Mouse (Mus musculus): ENCODE measurements at regions not wholly inside any gene's neighbourhood (a gene's known extent, or its start where the extent isn't known, plus 50 kb on each side); places are given as distances from the start of the nearest gene placed in this dataset.

GRCm38 (mm10) chr6:50037614-50038013 is 72.4 kb upstream of the Mpp6 start:
- WGBS = 14% methylated on average over 4 of the region's 4 CpGs
- no peaks in the 10 kb centered on the region; the same call in 1 of the 2 replicates for H3K27me3 ChIP-seq (ENCODE audit: control insufficient read depth, insufficient read depth, low read depth, low read length)
- no peak overlapping the region for H3K9ac ChIP-seq (ENCODE audit: low read length)
- no peak overlapping the region for H3K4me3 ChIP-seq (ENCODE audit: low read length)
- H3K4me2 ChIP-seq (ENCODE audit: low read depth, low read length) = no peak overlapping the region
- 0 out of 2 replicates have a peak, but pooled peaks cover 4% of the 10 kb centered on the region for H3K4me1 ChIP-seq (replicated peaks; ENCODE audit: control insufficient read depth, insufficient read depth, low read length)
- no peaks in the 10 kb centered on the region for H3K36me3 ChIP-seq (ENCODE audit: control insufficient read depth, insufficient read depth, low read length)
- no peak for ATAC-seq (ENCODE audit: low read depth)
- no peak overlapping the region for H3K27ac ChIP-seq (ENCODE audit: low read length)
- H3K9me3 ChIP-seq (ENCODE audit: control insufficient read depth, low read length) = no peaks in the 10 kb centered on the region

GRCm38 (mm10) chr6:50038369-50038768 is 71.7 kb upstream of the Mpp6 start:
- no peak for ATAC-seq (ENCODE audit: low read depth)
- Histone ChIP-seq H3K4me2 (ENCODE audit: low read depth, low read length) (no peak overlapping the region), H3K4me1 (replicated peaks; ENCODE audit: control insufficient read depth, insufficient read depth, low read length) (0 out of 2 replicates have a peak, but pooled peaks cover 2% of the 10 kb centered on the region), H3K27me3 (ENCODE audit: control insufficient read depth, insufficient read depth, low read depth, low read length) (no peaks in the 10 kb centered on the region), H3K27ac (ENCODE audit: low read length) (no peak overlapping the region), H3K4me3 (ENCODE audit: low read length) (no peak overlapping the region), H3K9ac (ENCODE audit: low read length) (no peak overlapping the region), H3K9me3 (ENCODE audit: control insufficient read depth, low read length) (no peaks in the 10 kb centered on the region), H3K36me3 (ENCODE audit: control insufficient read depth, insufficient read depth, low read length) (no peaks in the 10 kb centered on the region)
- 32% methylated on average over 3 of the region's 3 CpGs for WGBS

- no peak overlapping the region for H3K9ac ChIP-seq (ENCODE audit: low read length)
- no peak for ATAC-seq (ENCODE audit: low read depth)
- H3K27me3 ChIP-seq (ENCODE audit: control insufficient read depth, insufficient read depth, low read depth, low read length) = no peaks in the 10 kb centered on the region
- no peak overlapping the region for H3K27ac ChIP-seq (ENCODE audit: low read length)
- H3K4me2 ChIP-seq (ENCODE audit: low read depth, low read length) = no peak overlapping the region
- WGBS = 79% methylated on average over 10 of the region's 10 CpGs
- no peaks in the 10 kb centered on the region for H3K36me3 ChIP-seq (ENCODE audit: control insufficient read depth, insufficient read depth, low read length)
- H3K4me1 ChIP-seq (replicated peaks; ENCODE audit: control insufficient read depth, insufficient read depth, low read length) = 0 out of 2 replicates have a peak, but pooled peaks cover 2% of the 10 kb centered on the region
- no peaks in the 10 kb centered on the region for H3K9me3 ChIP-seq (ENCODE audit: control insufficient read depth, low read length)
- no peak overlapping the region for H3K4me3 ChIP-seq (ENCODE audit: low read length)
Observed at GRCm38 (mm10) chr6:50041044-50041443, 69.0 kb upstream of the Mpp6 start.

- WGBS = 12% methylated on average over 3 of the region's 3 CpGs
- Histone ChIP-seq H3K4me3 (ENCODE audit: low read length) (no peak overlapping the region), H3K9me3 (ENCODE audit: control insufficient read depth, low read length) (no peaks in the 10 kb centered on the region), H3K36me3 (ENCODE audit: control insufficient read depth, insufficient read depth, low read length) (no peaks in the 10 kb centered on the region), H3K4me2 (ENCODE audit: low read depth, low read length) (no peak overlapping the region), H3K9ac (ENCODE audit: low read length) (no peak overlapping the region), H3K27ac (ENCODE audit: low read length) (no peak overlapping the region), H3K4me1 (replicated peaks; ENCODE audit: control insufficient read depth, insufficient read depth, low read length) (0 out of 2 replicates have a peak, but pooled peaks cover 2% of the 10 kb centered on the region), H3K27me3 (ENCODE audit: control insufficient read depth, insufficient read depth, low read depth, low read length) (no peaks in the 10 kb centered on the region)
- ATAC-seq (ENCODE audit: low read depth) = no peak
Observed at GRCm38 (mm10) chr6:50042127-50042526, 67.9 kb upstream of the Mpp6 start.

- no peak overlapping the region for H3K4me3 ChIP-seq (ENCODE audit: low read length)
- WGBS = 75% methylated on average over 1 of the region's 1 CpGs
- no peaks in the 10 kb centered on the region for H3K27me3 ChIP-seq (ENCODE audit: control insufficient read depth, insufficient read depth, low read depth, low read length)
- no peak overlapping the region for H3K27ac ChIP-seq (ENCODE audit: low read length)
- no peaks in the 10 kb centered on the region for H3K4me1 ChIP-seq (replicated peaks; ENCODE audit: control insufficient read depth, insufficient read depth, low read length)
- no peak overlapping the region for H3K4me2 ChIP-seq (ENCODE audit: low read depth, low read length)
- H3K9ac ChIP-seq (ENCODE audit: low read length) = no peak overlapping the region
- H3K9me3 ChIP-seq (ENCODE audit: control insufficient read depth, low read length) = no peaks in the 10 kb centered on the region
- no peak for ATAC-seq (ENCODE audit: low read depth)
- H3K36me3 ChIP-seq (ENCODE audit: control insufficient read depth, insufficient read depth, low read length) = no peaks in the 10 kb centered on the region
Observed at GRCm38 (mm10) chr6:50044165-50044564, 65.9 kb upstream of the Mpp6 start.

GRCm38 (mm10) chr6:50046721-50047120 is 63.3 kb upstream of the Mpp6 start:
- H3K9ac ChIP-seq (ENCODE audit: low read length) = no peak overlapping the region
- no peak for ATAC-seq (ENCODE audit: low read depth)
- H3K27ac ChIP-seq (ENCODE audit: low read length) = no peak overlapping the region
- 43% methylated on average over 5 of the region's 5 CpGs for WGBS
- H3K9me3 ChIP-seq (ENCODE audit: control insufficient read depth, low read length) = no peaks in the 10 kb centered on the region
- H3K4me2 ChIP-seq (ENCODE audit: low read depth, low read length) = no peak overlapping the region
- no peaks in the 10 kb centered on the region for H3K36me3 ChIP-seq (ENCODE audit: control insufficient read depth, insufficient read depth, low read length)
- H3K4me3 ChIP-seq (ENCODE audit: low read length) = no peak overlapping the region
- H3K27me3 ChIP-seq (ENCODE audit: control insufficient read depth, insufficient read depth, low read depth, low read length) = no peaks in the 10 kb centered on the region
- no peaks in the 10 kb centered on the region for H3K4me1 ChIP-seq (replicated peaks; ENCODE audit: control insufficient read depth, insufficient read depth, low read length)

GRCm38 (mm10) chr6:50052416-50052815 is 57.6 kb upstream of the Mpp6 start:
- no peak overlapping the region for H3K4me2 ChIP-seq (ENCODE audit: low read depth, low read length)
- no peak overlapping the region for H3K27ac ChIP-seq (ENCODE audit: low read length)
- WGBS = 72% methylated on average over 2 of the region's 2 CpGs
- H3K27me3 ChIP-seq (ENCODE audit: control insufficient read depth, insufficient read depth, low read depth, low read length) = no peaks in the 10 kb centered on the region
- ATAC-seq (ENCODE audit: low read depth) = no peak
- no peaks in the 10 kb centered on the region for H3K9me3 ChIP-seq (ENCODE audit: control insufficient read depth, low read length)
- no peak overlapping the region for H3K9ac ChIP-seq (ENCODE audit: low read length)
- no peaks in the 10 kb centered on the region for H3K4me1 ChIP-seq (replicated peaks; ENCODE audit: control insufficient read depth, insufficient read depth, low read length)
- no peaks in the 10 kb centered on the region for H3K36me3 ChIP-seq (ENCODE audit: control insufficient read depth, insufficient read depth, low read length)
- no peak overlapping the region for H3K4me3 ChIP-seq (ENCODE audit: low read length)

- ATAC-seq (ENCODE audit: low read depth) = no peak
- Histone ChIP-seq H3K9ac (ENCODE audit: low read length) (no peak overlapping the region), H3K27ac (ENCODE audit: low read length) (no peak overlapping the region), H3K36me3 (ENCODE audit: control insufficient read depth, insufficient read depth, low read length) (no peaks in the 10 kb centered on the region), H3K4me3 (ENCODE audit: low read length) (no peak overlapping the region), H3K4me1 (replicated peaks; ENCODE audit: control insufficient read depth, insufficient read depth, low read length) (no peaks in the 10 kb centered on the region), H3K9me3 (ENCODE audit: control insufficient read depth, low read length) (no peaks in the 10 kb centered on the region), H3K27me3 (ENCODE audit: control insufficient read depth, insufficient read depth, low read depth, low read length) (no peaks in the 10 kb centered on the region), H3K4me2 (ENCODE audit: low read depth, low read length) (no peak overlapping the region)
- WGBS = 43% methylated on average over 2 of the region's 2 CpGs
Observed at GRCm38 (mm10) chr6:50053086-50053485, 57.0 kb upstream of the Mpp6 start.

GRCm38 (mm10) chr6:50054233-50054632 is 55.8 kb upstream of the Mpp6 start:
- no peak overlapping the region for H3K4me3 ChIP-seq (ENCODE audit: low read length)
- H3K4me1 ChIP-seq (replicated peaks; ENCODE audit: control insufficient read depth, insufficient read depth, low read length) = no peaks in the 10 kb centered on the region
- H3K27me3 ChIP-seq (ENCODE audit: control insufficient read depth, insufficient read depth, low read depth, low read length) = no peaks in the 10 kb centered on the region
- H3K27ac ChIP-seq (ENCODE audit: low read length) = no peak overlapping the region
- H3K4me2 ChIP-seq (ENCODE audit: low read depth, low read length) = no peak overlapping the region
- H3K36me3 ChIP-seq (ENCODE audit: control insufficient read depth, insufficient read depth, low read length) = no peaks in the 10 kb centered on the region
- WGBS = 78% methylated on average over 13 of the region's 13 CpGs
- no peak overlapping the region for H3K9ac ChIP-seq (ENCODE audit: low read length)
- H3K9me3 ChIP-seq (ENCODE audit: control insufficient read depth, low read length) = no peaks in the 10 kb centered on the region
- ATAC-seq (ENCODE audit: low read depth) = no peak

- H3K9me3 ChIP-seq (ENCODE audit: control insufficient read depth, low read length) = no peaks in the 10 kb centered on the region
- H3K27me3 ChIP-seq (ENCODE audit: control insufficient read depth, insufficient read depth, low read depth, low read length) = no peaks in the 10 kb centered on the region
- ATAC-seq (ENCODE audit: low read depth) = no peak
- H3K36me3 ChIP-seq (ENCODE audit: control insufficient read depth, insufficient read depth, low read length) = no peaks in the 10 kb centered on the region
- H3K27ac ChIP-seq (ENCODE audit: low read length) = no peak overlapping the region
- no peak overlapping the region for H3K4me2 ChIP-seq (ENCODE audit: low read depth, low read length)
- H3K4me3 ChIP-seq (ENCODE audit: low read length) = no peak overlapping the region
- H3K9ac ChIP-seq (ENCODE audit: low read length) = no peak overlapping the region
- 80% methylated on average over 11 of the region's 11 CpGs for WGBS
- no peaks in the 10 kb centered on the region for H3K4me1 ChIP-seq (replicated peaks; ENCODE audit: control insufficient read depth, insufficient read depth, low read length)
Observed at GRCm38 (mm10) chr6:50058596-50058995, 51.4 kb upstream of the Mpp6 start.
